Mouse (Mus musculus) kidney, adult 2 months (tissue): Measurements from ENCODE around the gene Ccdc96.

Source experiments
- CTCF ChIP-seq: fragments of 200-500 bp; conservative IDR thresholded peaks from 2 replicates; pipeline ENCODE4 v1.5.1; 2011; ENCODE audit warnings: low read depth, mild to moderate bottlenecking, control low read depth, low read length, moderate library complexity, mixed read lengths; ENCODE audit not compliant: insufficient read depth, insufficient read length
- POLR2A ChIP-seq: fragments of 200-500 bp; IDR thresholded peaks from one replicate; pipeline ENCODE4 v1.6.1; 2011; ENCODE audit warnings: low read depth, low read length, control low read depth

DNA sequence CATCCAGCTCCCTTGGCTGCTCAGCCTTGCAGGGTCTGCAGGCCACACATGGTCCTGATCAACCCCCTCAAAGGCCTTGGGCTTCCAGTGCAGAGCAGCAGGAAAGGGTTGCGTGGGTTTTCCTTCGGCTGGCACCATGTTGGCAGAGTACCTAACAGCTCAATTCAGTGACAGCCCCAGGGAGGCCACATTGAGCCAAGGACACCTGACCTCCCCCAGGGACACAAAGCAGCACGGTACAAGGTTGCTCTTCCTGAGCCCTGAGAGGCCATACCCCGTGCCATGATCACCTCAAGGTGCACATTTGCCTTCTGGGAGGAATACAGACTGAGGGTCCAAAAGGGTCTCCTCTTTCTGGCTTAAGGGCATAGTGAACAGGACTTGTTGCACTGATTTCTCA is 39.8 kb upstream of the Ccdc96 start:
- TF ChIP-seq CTCF (no peak), POLR2A (no peak)
